ENCODE assay signal across 13 mouse cellular contexts in genomic region chr6:72778779-72779776, GRCm38 (mm10). TPM values are rescaled to one million over a fixed set of nuclear protein-coding genes. Genes with fewer than 3 reads are reported as not detected.
DNase-seq lines count a peak whose midpoint lies in the region; ATAC-seq and TF ChIP-seq lines count a peak whose summit lies in the region.
"Had no signal": no experiment of that assay in that cellular context is flagged by ENCODE, and none has a peak within 500 bp of the region (broad histone marks: within the 10 kb centered on the region; RNA-seq: fewer than 3 reads in every experiment).

No protein-coding gene starts in this region.

- 86% methylated on average over 15 of the region's 15 CpGs for WGBS in heart, adult 2 months
- 75% methylated on average over 15 of the region's 15 CpGs for whole genome bisulfite sequencing in lung, embryonic 14.5 days

- no peak for TF ChIP-seq POLR2A in heart, adult 2 months (IDR thresholded peaks at IDR 0.05; ENCODE audit: insufficient read depth, low read depth, low read length)
- TF ChIP-seq POLR2A in brain, embryonic 14.5 days (IDR thresholded peaks at IDR 0.05; ENCODE audit: borderline replicate concordance, extremely low read depth, insufficient read depth, insufficient read length, poor library complexity, severe bottlenecking) = no peak

- no peaks in the 10 kb centered on the region for H3K4me1 ChIP-seq in heart, adult 2 months (ENCODE audit: control insufficient read depth, insufficient read depth, low read length)
- peaks cover 89% of the 10 kb centered on the region for H3K4me1 ChIP-seq in E14TG2a.4 (replicated peaks; ENCODE audit: low read depth, low read length)
- no peaks in the 10 kb centered on the region for H3K4me1 ChIP-seq in lung, embryonic 14.5 days (ENCODE audit: insufficient read depth)

- no peaks in the 10 kb centered on the region for H3K9me3 ChIP-seq in E14TG2a.4 (ENCODE audit: low read length)
- H3K9me3 ChIP-seq in lung, embryonic 14.5 days (ENCODE audit: low read depth, low read length) = no peaks in the 10 kb centered on the region

- no peak overlapping the region for H3K9ac ChIP-seq in heart, adult 2 months (ENCODE audit: low read depth, low read length)
- H3K9ac ChIP-seq in lung, embryonic 14.5 days = no peak overlapping the region
- H3K9ac ChIP-seq: hindbrain, embryonic 14.5 days; midbrain, embryonic 12.5 days had no signal

- no peaks in the 10 kb centered on the region for H3K36me3 ChIP-seq in heart, adult 2 months (ENCODE audit: control insufficient read depth, insufficient read depth, low read length)
- peaks cover 66% of the 10 kb centered on the region for H3K36me3 ChIP-seq in E14TG2a.4 (ENCODE audit: insufficient read depth, low read length)
- H3K36me3 ChIP-seq in lung, embryonic 14.5 days (ENCODE audit: insufficient read depth) = peaks cover 44% of the 10 kb centered on the region; the same call in 1 of the 2 replicates

- ATAC-seq in lung, embryonic 14.5 days (ENCODE audit: insufficient read depth) = no peak; the same call in 1 of the 2 replicates

- peak; percentile 45 for TF ChIP-seq CTCF in heart, adult 2 months (IDR thresholded peaks at IDR 0.05)
- TF ChIP-seq CTCF in E14TG2a.4 (conservative IDR thresholded peaks at IDR 0.05; ENCODE audit: low read length) = peak; percentile 85
- TF ChIP-seq CTCF in brain, embryonic 14.5 days (IDR thresholded peaks at IDR 0.05; ENCODE audit: borderline replicate concordance, extremely low read depth, insufficient read depth, insufficient read length) = peak; percentile 37
- peak; percentile 36; the same call in 1 of the 2 replicates for TF ChIP-seq CTCF in lung, embryonic 14.5 days (IDR thresholded peaks at IDR 0.05; ENCODE audit: low read depth)

- H3K4me2 ChIP-seq in lung, embryonic 14.5 days = no peak overlapping the region
- H3K4me2 ChIP-seq: hindbrain, embryonic 14.5 days; midbrain, embryonic 12.5 days had no signal

- no peak for DNase-seq in heart, adult 2 months
- no peak for DNase-seq in heart, postnatal 36 days
- no peak for DNase-seq in brain, embryonic 14.5 days (ENCODE audit: low read depth)
- DNase-seq in lung, embryonic 14.5 days = no peak
- DNase-seq in embryo, embryonic 10 days (ENCODE audit: low spot score) = no peak
- no peak for DNase-seq in thymus, adult 18-20 months
- no peak for DNase-seq in retina, embryonic 14.5 days (ENCODE audit: low spot score)
- DNase-seq: cerebellum, adult 8-10 months; right cerebral cortex, postnatal 4 days had no signal

- H3K4me3 ChIP-seq in heart, adult 2 months = no peak overlapping the region
- H3K4me3 ChIP-seq in E14TG2a.4 (replicated peaks; ENCODE audit: low read length) = no peak overlapping the region
- H3K4me3 ChIP-seq in lung, embryonic 14.5 days (ENCODE audit: low read depth, low read length) = no peak overlapping the region
- H3K4me3 ChIP-seq: midbrain, embryonic 12.5 days had no signal

- no peak overlapping the region for H3K27ac ChIP-seq in heart, adult 2 months
- no peak overlapping the region for H3K27ac ChIP-seq in lung, embryonic 14.5 days (ENCODE audit: low read depth)
- H3K27ac ChIP-seq: hindbrain, embryonic 14.5 days; midbrain, embryonic 12.5 days had no signal

- H3K27me3 ChIP-seq in heart, adult 2 months (ENCODE audit: control insufficient read depth, insufficient read depth, low read length) = no peaks in the 10 kb centered on the region
- no peaks in the 10 kb centered on the region for H3K27me3 ChIP-seq in E14TG2a.4 (ENCODE audit: insufficient read depth, low read length)
- H3K27me3 ChIP-seq in lung, embryonic 14.5 days (ENCODE audit: insufficient read depth, low read length) = no peaks in the 10 kb centered on the region
- H3K27me3 ChIP-seq: midbrain, embryonic 12.5 days had no signal

- H3K79me2 ChIP-seq in heart, adult 2 months (replicated peaks; ENCODE audit: control insufficient read depth, insufficient read depth, low read length) = peaks cover 2% of the 10 kb centered on the region; the same call in 1 of the 2 replicates

- no peak for TF ChIP-seq EP300 in heart, adult 2 months (IDR thresholded peaks at IDR 0.05; ENCODE audit: insufficient read depth, low read depth, low read length)

- intact Hi-C loops in heart, adult 2 months (cut with DNase I) = no loop called here
- intact Hi-C loops in heart, postnatal 36 days (cut with DNase I) = no loop called here

RNA-seq across cellular contexts. Expression of gene Tcf7l1, which starts 10.0 kb away (rescaled TPM):
- total RNA-seq in heart, adult 2 months (2021) = 10 to 100 TPM in 1 of 2 experiments, 1 to 10 TPM in 1; 8.8 to 10.0 TPM
- 10.6 and 17.7 TPM in 2 replicates for polyA plus RNA-seq in heart, adult 2 months (2012; rRNA removed)
- total RNA-seq in heart, postnatal 36 days (2021) = 10 to 100 TPM; 10.5 to 11.9 TPM
- polyA plus RNA-seq in brain, embryonic 14.5 days (2012; rRNA removed) = 13.1 and 14.5 TPM in 2 replicates
- polyA plus RNA-seq in lung, embryonic 14.5 days (2014; fragmentation: Nextera tagmentation; extraction: Ambion mirVana) = 38.3 and 41.1 TPM in 2 replicates
- total RNA-seq: granulocyte monocyte progenitor cell, adult 5-6 weeks had no signal
